Mouse (Mus musculus): ENCODE results near the gene Dus3l.

GRCm38 (mm10) chr17:56751404-56752072, 13.0 kb upstream of the Dus3l start:
- TF ChIP-seq CTCF (IDR thresholded peaks at IDR 0.05), result no peak
- peak; percentile 39; the same call in 1 of the 2 replicates for TF ChIP-seq POLR2A (IDR thresholded peaks at IDR 0.05; ENCODE audit: insufficient read depth, low read depth, low read length)
- no peak for TF ChIP-seq EP300 (IDR thresholded peaks at IDR 0.05; ENCODE audit: insufficient read depth, low read depth, low read length)
